Mouse (Mus musculus): ENCODE results near the gene 1700057G04Rik. TPM values are rescaled to one million over a fixed set of nuclear protein-coding genes. Genes with fewer than 3 reads are reported as not detected.

Gene 1700057G04Rik
- total RNA-seq (2014; fragmentation: Nextera tagmentation), result not detected in 2 replicates
- 0.22 TPM in 1 of 2 replicates, not detected in the other for total RNA-seq (2017)
- polyA plus RNA-seq (2012), result not detected in 2 replicates

DNA sequence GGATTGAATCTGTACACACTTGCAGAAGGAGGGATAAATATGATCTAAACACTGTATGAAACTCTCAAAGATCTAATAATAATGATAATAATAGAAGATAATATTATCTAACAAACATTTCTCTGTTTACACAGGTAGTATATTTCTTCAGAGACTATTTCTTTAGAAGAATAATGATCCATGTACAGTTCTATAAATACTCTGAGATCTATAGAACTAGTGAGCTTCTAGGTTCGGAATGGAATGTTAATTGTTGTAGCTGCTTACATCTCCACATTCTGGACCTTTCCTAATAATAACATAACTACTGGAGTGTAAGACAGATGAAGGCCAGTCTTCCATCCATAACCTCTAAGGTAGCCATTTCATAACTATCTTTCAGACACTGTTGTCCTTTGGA, at the start of gene 1700057G04Rik:
TSS of gene 1700057G04Rik (plus strand) at position 301 of the 400 bp plus-strand sequence.
- H3K4me3 ChIP-seq (ENCODE audit: low read depth, low read length), result no peak within 1 kb of the TSS
- no peak for TF ChIP-seq TAL1 (conservative IDR thresholded peaks at IDR 0.05; ENCODE audit: low read depth, low read length)
- TF ChIP-seq GATA1 (IDR thresholded peaks at IDR 0.05; ENCODE audit: borderline replicate concordance, low read length), result no peak
- TF ChIP-seq POLR2AphosphoS5 (IDR thresholded peaks at IDR 0.05; ENCODE audit: insufficient replicate concordance, low read depth, low read length), result no peak
- no peak for TF ChIP-seq CTCF (IDR thresholded peaks at IDR 0.05; ENCODE audit: low read depth, low read length)
- no peak for TF ChIP-seq GATA2 (IDR thresholded peaks at IDR 0.05; ENCODE audit: borderline replicate concordance, low read depth, low read length)

DNA sequence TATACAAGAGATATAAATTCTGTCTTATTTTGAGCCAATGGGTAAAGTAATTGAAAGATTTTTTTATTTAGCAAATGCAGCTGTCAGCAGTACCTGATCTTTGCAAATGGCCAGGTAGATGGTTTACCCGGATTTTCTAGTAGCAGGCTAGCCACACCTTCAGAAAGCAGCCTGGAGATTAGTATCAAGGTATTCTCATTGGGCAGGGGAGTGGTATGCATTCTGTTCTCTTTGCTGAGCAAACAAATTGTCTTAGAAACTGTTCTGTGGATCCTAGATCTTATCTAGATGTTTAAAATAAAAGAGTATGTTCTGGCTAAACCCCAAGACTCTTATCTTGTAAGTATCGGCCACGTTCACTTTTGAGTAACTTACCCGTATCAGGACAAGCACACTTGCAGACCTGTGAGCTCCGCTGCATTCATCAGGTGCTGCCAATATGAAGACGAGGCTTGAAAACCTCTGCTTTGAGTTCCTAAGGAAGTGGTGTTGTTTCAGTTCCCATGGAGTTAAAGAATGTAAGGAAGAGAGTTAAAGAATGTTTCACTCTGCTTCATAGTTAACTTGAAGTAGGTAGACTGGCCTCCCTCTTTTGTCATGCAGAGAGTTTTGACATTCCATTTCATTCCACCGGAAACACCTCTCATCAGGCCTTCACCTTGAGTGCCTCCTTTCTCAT, 48.6 kb upstream of the 1700057G04Rik start:
- ATAC-seq (ENCODE audit: extremely low read depth, insufficient number of reproducible peaks, low FRiP score, poor library complexity, severe bottlenecking), result peak; percentile 74
- peaks cover 63% of the 10 kb centered on the region for H3K36me3 ChIP-seq (replicated peaks)

More for the DNA sequence above, at the start of gene 1700057G04Rik:
- H3K27me3 ChIP-seq (ENCODE audit: insufficient read depth, low read length), result no peaks in the 10 kb centered on the region
- no peaks in the 10 kb centered on the region for H3K36me3 ChIP-seq (replicated peaks)
- H3K4me1 ChIP-seq (ENCODE audit: insufficient read depth, low read depth, low read length), result peaks cover 21% of the 10 kb centered on the region
- no peaks in the 10 kb centered on the region for H3K9me3 ChIP-seq (replicated peaks)
- DNase-seq (ENCODE audit: low spot score) (no peak), ATAC-seq (ENCODE audit: extremely low read depth, insufficient number of reproducible peaks, low FRiP score, poor library complexity, severe bottlenecking) (no peak)

DNA sequence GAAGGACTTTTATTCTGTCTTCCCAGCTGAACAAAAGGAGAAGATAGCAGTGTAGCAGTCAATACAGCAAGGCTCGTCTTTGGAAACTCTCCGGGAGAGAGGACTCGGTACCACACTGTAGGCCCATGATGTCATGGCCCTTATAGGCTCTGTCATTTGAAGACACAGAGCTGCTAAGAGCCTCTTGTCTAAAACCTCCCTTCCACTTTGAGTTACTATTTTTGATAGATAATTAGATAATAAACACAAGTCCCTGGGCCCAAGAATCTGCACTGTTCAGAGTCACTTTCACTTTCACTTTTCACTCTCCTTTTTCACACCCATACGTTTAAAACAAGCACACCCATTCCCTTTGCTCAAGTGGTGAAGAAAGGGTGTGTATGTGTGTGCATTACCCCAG, 43.5 kb upstream of the 1700057G04Rik start:
- peaks cover 88% of the 10 kb centered on the region for H3K36me3 ChIP-seq (replicated peaks)
- H3K9me3 ChIP-seq (replicated peaks), result no peaks in the 10 kb centered on the region
- peak overlapping the region; percentile 30; the same call in 1 of the 2 replicates for H3K4me3 ChIP-seq (ENCODE audit: low read depth, low read length)
- ATAC-seq (ENCODE audit: extremely low read depth, insufficient number of reproducible peaks, low FRiP score, poor library complexity, severe bottlenecking), result peak; percentile 28; the same call in 1 of the 2 replicates
- H3K4me1 ChIP-seq (ENCODE audit: insufficient read depth, low read depth, low read length), result peaks cover 30% of the 10 kb centered on the region
- no peak for TF ChIP-seq TAL1 (conservative IDR thresholded peaks at IDR 0.05; ENCODE audit: low read depth, low read length)
- no peak for TF ChIP-seq GATA2 (IDR thresholded peaks at IDR 0.05; ENCODE audit: borderline replicate concordance, low read depth, low read length)
- TF ChIP-seq POLR2AphosphoS5 (IDR thresholded peaks at IDR 0.05; ENCODE audit: insufficient replicate concordance, low read depth, low read length), result no peak
- TF ChIP-seq CTCF (IDR thresholded peaks at IDR 0.05; ENCODE audit: low read depth, low read length), result no peak
- no peak for TF ChIP-seq GATA1 (IDR thresholded peaks at IDR 0.05; ENCODE audit: borderline replicate concordance, low read length)
- H3K27me3 ChIP-seq (ENCODE audit: insufficient read depth, low read length), result no peaks in the 10 kb centered on the region
- no peak for DNase-seq (ENCODE audit: low spot score)

More for the DNA sequence above, 48.6 kb upstream of the 1700057G04Rik start:
- no peaks in the 10 kb centered on the region for H3K9me3 ChIP-seq (replicated peaks)
- H3K4me3 ChIP-seq (ENCODE audit: low read depth, low read length), result no peak overlapping the region
- DNase-seq (ENCODE audit: low spot score), result no peak
- no peaks in the 10 kb centered on the region for H3K27me3 ChIP-seq (ENCODE audit: insufficient read depth, low read length)
- no peak for TF ChIP-seq CTCF (IDR thresholded peaks at IDR 0.05; ENCODE audit: low read depth, low read length)
- TF ChIP-seq TAL1 (conservative IDR thresholded peaks at IDR 0.05; ENCODE audit: low read depth, low read length), result no peak
- no peak for TF ChIP-seq GATA2 (IDR thresholded peaks at IDR 0.05; ENCODE audit: borderline replicate concordance, low read depth, low read length)
- peaks cover 35% of the 10 kb centered on the region for H3K4me1 ChIP-seq (ENCODE audit: insufficient read depth, low read depth, low read length)

DNA sequence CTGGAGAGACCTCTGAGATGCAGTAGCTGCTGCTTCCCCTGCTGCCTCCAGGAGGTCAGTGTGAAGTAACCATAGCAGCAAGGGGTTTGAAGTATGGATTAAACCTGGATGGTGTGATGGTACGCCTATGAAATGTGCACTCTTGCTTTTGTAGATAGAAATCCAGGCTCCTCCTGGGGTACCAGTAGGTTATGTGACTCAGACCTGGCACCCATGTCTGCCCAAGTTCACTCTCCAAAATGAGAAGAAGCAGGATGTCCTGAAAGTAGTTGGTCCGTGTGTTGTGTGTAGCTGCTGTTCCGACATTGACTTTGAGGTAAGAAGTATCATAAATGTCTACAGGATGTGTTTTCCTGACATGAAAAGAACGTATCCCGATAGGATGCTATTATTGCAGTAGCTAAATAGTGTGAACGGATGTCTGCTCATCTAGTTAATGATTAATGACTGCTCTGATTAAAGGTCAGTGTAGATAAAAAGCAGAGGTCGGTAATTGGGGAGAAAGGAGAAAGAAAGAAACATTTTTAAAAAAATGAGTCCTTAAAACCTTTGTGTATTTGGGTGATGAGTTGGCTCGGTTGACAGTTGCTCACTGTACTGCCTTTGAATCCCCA, 42.5 kb upstream of the 1700057G04Rik start:
- no peak for ATAC-seq (ENCODE audit: extremely low read depth, insufficient number of reproducible peaks, low FRiP score, poor library complexity, severe bottlenecking)
- no peak for TF ChIP-seq GATA1 (IDR thresholded peaks at IDR 0.05; ENCODE audit: borderline replicate concordance, low read length)
- no peak for TF ChIP-seq POLR2AphosphoS5 (IDR thresholded peaks at IDR 0.05; ENCODE audit: insufficient replicate concordance, low read depth, low read length)
- TF ChIP-seq TAL1 (conservative IDR thresholded peaks at IDR 0.05; ENCODE audit: low read depth, low read length), result no peak
- no peak for TF ChIP-seq GATA2 (IDR thresholded peaks at IDR 0.05; ENCODE audit: borderline replicate concordance, low read depth, low read length)
- TF ChIP-seq CTCF (IDR thresholded peaks at IDR 0.05; ENCODE audit: low read depth, low read length), result no peak

DNA sequence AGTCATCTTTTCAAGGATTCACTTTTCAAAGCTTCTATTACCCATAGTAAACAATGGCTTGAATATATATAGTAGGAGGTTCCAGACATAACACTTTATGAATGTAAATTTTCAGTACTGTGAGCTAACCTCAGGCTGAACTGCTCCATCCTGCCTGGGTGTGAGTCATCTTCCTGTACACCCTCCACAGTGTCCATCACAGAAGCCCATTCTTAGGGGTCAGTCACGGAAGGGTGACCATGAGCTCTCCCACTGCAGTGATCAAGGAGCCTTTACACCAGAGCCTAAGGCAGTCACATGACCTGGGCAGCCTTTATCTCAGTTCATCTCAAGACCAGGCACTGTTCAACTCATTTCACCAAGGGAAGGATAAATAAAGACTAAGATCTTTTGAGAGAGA, 41.4 kb upstream of the 1700057G04Rik start:
- Histone ChIP-seq H3K36me3 (replicated peaks) (peaks cover 82% of the 10 kb centered on the region), H3K4me1 (ENCODE audit: insufficient read depth, low read depth, low read length) (peaks cover 32% of the 10 kb centered on the region), H3K9me3 (replicated peaks) (no peaks in the 10 kb centered on the region), H3K4me3 (ENCODE audit: low read depth, low read length) (no peak overlapping the region), H3K27me3 (ENCODE audit: insufficient read depth, low read length) (no peaks in the 10 kb centered on the region)
- ATAC-seq (ENCODE audit: extremely low read depth, insufficient number of reproducible peaks, low FRiP score, poor library complexity, severe bottlenecking) (no peak), DNase-seq (ENCODE audit: low spot score) (no peak)
- TF ChIP-seq GATA2 (IDR thresholded peaks at IDR 0.05; ENCODE audit: borderline replicate concordance, low read depth, low read length), result no peak
- no peak for TF ChIP-seq TAL1 (conservative IDR thresholded peaks at IDR 0.05; ENCODE audit: low read depth, low read length)
- TF ChIP-seq GATA1 (IDR thresholded peaks at IDR 0.05; ENCODE audit: borderline replicate concordance, low read length), result no peak
- no peak for TF ChIP-seq CTCF (IDR thresholded peaks at IDR 0.05; ENCODE audit: low read depth, low read length)
- no peak for TF ChIP-seq POLR2AphosphoS5 (IDR thresholded peaks at IDR 0.05; ENCODE audit: insufficient replicate concordance, low read depth, low read length)

More for the DNA sequence above, 42.5 kb upstream of the 1700057G04Rik start:
- Histone ChIP-seq H3K27me3 (ENCODE audit: insufficient read depth, low read length) (no peaks in the 10 kb centered on the region), H3K9me3 (replicated peaks) (no peaks in the 10 kb centered on the region), H3K4me3 (ENCODE audit: low read depth, low read length) (no peak overlapping the region), H3K36me3 (replicated peaks) (peaks cover 86% of the 10 kb centered on the region), H3K4me1 (ENCODE audit: insufficient read depth, low read depth, low read length) (peaks cover 28% of the 10 kb centered on the region)
- DNase-seq (ENCODE audit: low spot score), result no peak

DNA sequence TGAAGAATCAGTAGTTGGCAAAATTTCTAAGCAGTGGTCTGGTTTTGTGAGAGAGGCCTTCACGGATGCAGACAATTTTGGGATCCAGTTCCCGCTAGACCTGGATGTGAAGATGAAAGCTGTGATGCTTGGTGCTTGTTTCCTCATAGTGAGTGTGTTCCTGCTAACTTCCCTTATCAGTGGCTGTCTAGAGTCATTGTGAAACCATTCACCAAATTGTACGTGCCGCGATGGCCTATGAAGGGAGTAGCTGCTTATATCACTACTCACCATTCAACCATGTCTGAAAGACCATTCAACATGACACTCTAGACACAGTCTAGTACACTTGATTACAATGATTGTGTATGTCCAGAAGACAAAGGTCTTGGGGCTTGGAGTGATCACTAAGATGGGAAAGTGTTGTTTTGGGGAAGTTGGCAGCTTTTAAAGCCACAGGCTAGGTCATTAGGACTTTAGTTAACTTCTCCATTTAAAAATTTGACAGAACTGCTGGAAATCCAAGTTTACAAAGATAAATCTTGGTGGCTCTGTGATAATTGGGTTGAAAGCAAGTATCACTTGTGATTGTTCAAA, 39.3 kb upstream of the 1700057G04Rik start:
- Histone ChIP-seq H3K4me3 (ENCODE audit: low read depth, low read length) (no peak overlapping the region), H3K4me1 (ENCODE audit: insufficient read depth, low read depth, low read length) (peaks cover 46% of the 10 kb centered on the region), H3K27me3 (ENCODE audit: insufficient read depth, low read length) (no peaks in the 10 kb centered on the region), H3K36me3 (replicated peaks) (peaks cover 74% of the 10 kb centered on the region), H3K9me3 (replicated peaks) (no peaks in the 10 kb centered on the region)
- DNase-seq (ENCODE audit: low spot score), result no peak
- TF ChIP-seq TAL1 (conservative IDR thresholded peaks at IDR 0.05; ENCODE audit: low read depth, low read length) (no peak), CTCF (IDR thresholded peaks at IDR 0.05; ENCODE audit: low read depth, low read length) (no peak), GATA1 (IDR thresholded peaks at IDR 0.05; ENCODE audit: borderline replicate concordance, low read length) (no peak), POLR2AphosphoS5 (IDR thresholded peaks at IDR 0.05; ENCODE audit: insufficient replicate concordance, low read depth, low read length) (no peak), GATA2 (IDR thresholded peaks at IDR 0.05; ENCODE audit: borderline replicate concordance, low read depth, low read length) (no peak)
- no peak for ATAC-seq (ENCODE audit: extremely low read depth, insufficient number of reproducible peaks, low FRiP score, poor library complexity, severe bottlenecking)
